Mouse (Mus musculus) MEL (cell line): Measurements from ENCODE around the gene Arhgap18. TPM values are rescaled to one million over a fixed set of nuclear protein-coding genes. Genes with fewer than 3 reads are reported as not detected.
A peak's percentile ranks its signal among the peaks of the same experiment; 100 is the strongest.

Experiments used
- DNase-seq: peaks from one replicate; pipeline ENCODE4 v3.0.0; 2011; ENCODE audit warnings: low read depth, low spot score
- H3K27ac ChIP-seq: 2 replicates; pipeline ENCODE4 v1.5.1; 2012; ENCODE audit warnings: low read depth, mild to moderate bottlenecking, control low read depth, low read length, moderate library complexity; ENCODE audit not compliant: control insufficient read depth
- H3K27me3 ChIP-seq, 2 experiments: fragments of 150-350 bp in 1 of 2; sonication (generic) in 1 of 2; 2 replicates each; pipeline ENCODE4 v1.6.1; 2012; ENCODE audit warnings: low read length in 2 of 2, mild to moderate bottlenecking in 2 of 2, improper control_type of control experiment in 1 of 2, moderate library complexity in 1 of 2; ENCODE audit not compliant: insufficient read depth in 2 of 2, control insufficient read depth in 1 of 2
- H3K36me3 ChIP-seq, 2 experiments: 2 replicates each; pipeline ENCODE4 v1.6.1; 2012 to 2014; ENCODE audit warnings: low read length in 2 of 2, improper control_type of control experiment in 1 of 2, inconsistent platforms in 1 of 2, mild to moderate bottlenecking in 1 of 2; ENCODE audit not compliant: insufficient read depth in 2 of 2, control insufficient read depth in 1 of 2
- H3K4me1 ChIP-seq, 2 experiments: fragments of 150-350 bp in 1 of 2; sonication (generic) in 1 of 2; 2 replicates each; pipeline ENCODE4 v1.6.1; 2012; ENCODE audit warnings: low read length in 2 of 2, improper control_type of control experiment in 1 of 2, mild to moderate bottlenecking in 1 of 2; ENCODE audit not compliant: insufficient read depth in 2 of 2, control insufficient read depth in 1 of 2
- H3K4me3 ChIP-seq, 2 experiments: fragments of 150-350 bp in 1 of 2; sonication (generic) in 1 of 2; 2 replicates each; pipeline ENCODE4 v1.5.1; 2012; ENCODE audit warnings: low read depth in 2 of 2, low read length in 2 of 2, mild to moderate bottlenecking in 2 of 2, moderate library complexity in 2 of 2, control low read depth in 1 of 2, improper control_type of control experiment in 1 of 2; ENCODE audit not compliant: control insufficient read depth in 1 of 2, insufficient read depth in 1 of 2
- H3K79me2 ChIP-seq: 2 replicates; pipeline ENCODE4 v1.6.1; 2012; ENCODE audit warnings: mild to moderate bottlenecking, low read length, moderate library complexity; ENCODE audit not compliant: control insufficient read depth, poor library complexity, insufficient read depth
- H3K9ac ChIP-seq: 2 replicates; pipeline ENCODE4 v1.6.1; 2012; ENCODE audit warnings: low read depth, mild to moderate bottlenecking, control low read depth, low read length, moderate library complexity; ENCODE audit not compliant: control insufficient read depth, poor library complexity, severe bottlenecking
- H3K9me3 ChIP-seq: fragments of 150-350 bp; sonication (generic); replicated peaks from 2 replicates; pipeline ENCODE4 v1.6.1; 2012; ENCODE audit warnings: mild to moderate bottlenecking, low read length, improper control_type of control experiment, moderate library complexity; ENCODE audit not compliant: insufficient read depth
- BHLHE40 ChIP-seq: IDR thresholded peaks from 2 replicates; pipeline ENCODE4 v1.6.1; 2012; ENCODE audit warnings: low read depth, mild to moderate bottlenecking, inconsistent platforms, low read length, improper control_type of control experiment, borderline replicate concordance
- CHD2 ChIP-seq: IDR thresholded peaks from 2 replicates; pipeline ENCODE4 v1.6.1; 2011; ENCODE audit warnings: low read length, improper control_type of control experiment
- CTCF ChIP-seq, 3 experiments: IDR thresholded peaks in 2 of 3; conservative IDR thresholded peaks in 1 of 3; 2 replicates each; pipeline ENCODE4 v1.5.1; 2011 to 2012; ENCODE audit warnings: low read length in 3 of 3, low read depth in 2 of 3, mild to moderate bottlenecking in 2 of 3, improper control_type of control experiment in 1 of 3, inconsistent platforms in 1 of 3, mixed read lengths in 1 of 3, moderate library complexity in 1 of 3; ENCODE audit not compliant: control insufficient read depth in 1 of 3, insufficient read depth in 1 of 3, poor library complexity in 1 of 3, severe bottlenecking in 1 of 3
- E2F4 ChIP-seq: IDR thresholded peaks from 2 replicates; pipeline ENCODE4 v1.6.1; 2011; ENCODE audit warnings: low read depth, low read length, improper control_type of control experiment, borderline replicate concordance
- ELF1 ChIP-seq: IDR thresholded peaks from 2 replicates; pipeline ENCODE4 v1.6.1; 2014; ENCODE audit warnings: low read depth, mild to moderate bottlenecking, inconsistent platforms, low read length, improper control_type of control experiment, moderate library complexity
- EP300 ChIP-seq, 2 experiments: IDR thresholded peaks; 2 replicates each; pipeline ENCODE4 v1.6.1; 2011; ENCODE audit warnings: improper control_type of control experiment in 2 of 2, low read length in 2 of 2, low read depth in 1 of 2, mild to moderate bottlenecking in 1 of 2
- ETS1 ChIP-seq: IDR thresholded peaks from 2 replicates; pipeline ENCODE4 v1.6.1; 2012; ENCODE audit warnings: low read depth, mild to moderate bottlenecking, inconsistent platforms, low read length, improper control_type of control experiment, moderate library complexity
- GABPA ChIP-seq: IDR thresholded peaks from 2 replicates; pipeline ENCODE4 v1.6.1; 2012; ENCODE audit warnings: low read depth, mild to moderate bottlenecking, inconsistent platforms, low read length, improper control_type of control experiment, moderate library complexity
- KAT2A ChIP-seq: conservative IDR thresholded peaks from 2 replicates; pipeline ENCODE4 v1.6.1; 2012; ENCODE audit warnings: low read depth, low read length, improper control_type of control experiment, inconsistent platforms
- MAFK ChIP-seq: IDR thresholded peaks from 2 replicates; pipeline ENCODE4 v1.6.1; 2011; ENCODE audit warnings: low read depth, mild to moderate bottlenecking, low read length, improper control_type of control experiment, borderline replicate concordance
- MAX ChIP-seq: IDR thresholded peaks from 2 replicates; pipeline ENCODE4 v1.6.1; 2011; ENCODE audit warnings: low read length, improper control_type of control experiment
- MAZ ChIP-seq: IDR thresholded peaks from 2 replicates; pipeline ENCODE4 v1.6.1; 2012; ENCODE audit warnings: low read depth, mild to moderate bottlenecking, inconsistent platforms, low read length, improper control_type of control experiment
- MEF2A ChIP-seq: IDR thresholded peaks from 2 replicates; pipeline ENCODE4 v1.6.1; 2014; ENCODE audit warnings: low read depth, mild to moderate bottlenecking, inconsistent platforms, low read length, improper control_type of control experiment; ENCODE audit not compliant: poor library complexity, insufficient replicate concordance, severe bottlenecking; ENCODE audit errors: extremely low read depth
- MXI1 ChIP-seq: IDR thresholded peaks from 2 replicates; pipeline ENCODE4 v1.6.1; 2011; ENCODE audit warnings: mild to moderate bottlenecking, low read depth, low read length, improper control_type of control experiment
- MYB ChIP-seq: IDR thresholded peaks from 2 replicates; pipeline ENCODE4 v1.6.1; 2011; ENCODE audit warnings: mild to moderate bottlenecking, low read depth, low read length, improper control_type of control experiment
- MYC ChIP-seq: IDR thresholded peaks from 2 replicates; pipeline ENCODE4 v1.6.1; 2011; ENCODE audit warnings: low read depth, mild to moderate bottlenecking, low read length, improper control_type of control experiment, moderate library complexity
- NELFE ChIP-seq: IDR thresholded peaks from 2 replicates; pipeline ENCODE4 v1.6.1; 2011; ENCODE audit warnings: low read depth, low read length, improper control_type of control experiment
- NRF1 ChIP-seq: IDR thresholded peaks from 2 replicates; pipeline ENCODE4 v1.6.1; 2014; ENCODE audit warnings: low read depth, mild to moderate bottlenecking, inconsistent platforms, low read length, improper control_type of control experiment, moderate library complexity; ENCODE audit not compliant: poor library complexity, insufficient read depth, severe bottlenecking
- POLR2A ChIP-seq, 2 experiments: IDR thresholded peaks; 2 replicates each; pipeline ENCODE4 v1.6.1; 2011 to 2012; ENCODE audit warnings: low read length in 2 of 2, mild to moderate bottlenecking in 2 of 2, control low read depth in 1 of 2, improper control_type of control experiment in 1 of 2, low read depth in 1 of 2, moderate library complexity in 1 of 2; ENCODE audit not compliant: control insufficient read depth in 1 of 2, insufficient read depth in 1 of 2, poor library complexity in 1 of 2
- POLR2AphosphoS2 ChIP-seq: IDR thresholded peaks from 2 replicates; pipeline ENCODE4 v1.6.1; 2011; ENCODE audit warnings: low read length, improper control_type of control experiment
- RAD21 ChIP-seq: IDR thresholded peaks from 2 replicates; pipeline ENCODE4 v1.6.1; 2011; ENCODE audit warnings: mild to moderate bottlenecking, low read depth, low read length, improper control_type of control experiment
- RCOR1 ChIP-seq: IDR thresholded peaks from 2 replicates; pipeline ENCODE4 v1.6.1; 2012; ENCODE audit warnings: low read depth, mild to moderate bottlenecking, inconsistent platforms, low read length, improper control_type of control experiment
- SIN3A ChIP-seq: IDR thresholded peaks from 2 replicates; pipeline ENCODE4 v1.6.1; 2012; ENCODE audit warnings: low read length, improper control_type of control experiment, inconsistent platforms
- SMC3 ChIP-seq: IDR thresholded peaks from 2 replicates; pipeline ENCODE4 v1.6.1; 2011; ENCODE audit warnings: low read depth, low read length, improper control_type of control experiment
- TBP ChIP-seq: IDR thresholded peaks from 2 replicates; pipeline ENCODE4 v1.8.0; 2011; ENCODE audit warnings: low read depth, low read length, improper control_type of control experiment
- UBTF ChIP-seq: IDR thresholded peaks from 2 replicates; pipeline ENCODE4 v1.6.1; 2012; ENCODE audit warnings: low read depth, mild to moderate bottlenecking, inconsistent platforms, low read length, improper control_type of control experiment, moderate library complexity, borderline replicate concordance; ENCODE audit not compliant: insufficient read depth
- USF1 ChIP-seq: IDR thresholded peaks from 2 replicates; pipeline ENCODE4 v1.6.1; 2014; ENCODE audit warnings: low read depth, mild to moderate bottlenecking, inconsistent platforms, low read length, improper control_type of control experiment, moderate library complexity
- ZC3H11A ChIP-seq: IDR thresholded peaks from 2 replicates; pipeline ENCODE4 v1.6.1; 2012; ENCODE audit warnings: low read depth, mild to moderate bottlenecking, inconsistent platforms, low read length, improper control_type of control experiment
- ZNF384 ChIP-seq: IDR thresholded peaks from 2 replicates; pipeline ENCODE4 v1.6.1; 2012; ENCODE audit warnings: low read depth, mild to moderate bottlenecking, inconsistent platforms, low read length, improper control_type of control experiment
- polyA plus RNA-seq, 2 experiments: library from polyadenylated mRNA; stranded (reverse) in 1 of 2; unstranded in 1 of 2; fragments of >175 nt in 1 of 2; fragments of >200 nt in 1 of 2; gene quantifications; 2 replicates each; pipeline versions ENCODE4 v1.2.1 to v1.2.4; 2012; ENCODE audit warnings: low replicate concordance in 2 of 2, low read depth in 1 of 2; ENCODE audit not compliant: insufficient read length in 2 of 2, insufficient read depth in 1 of 2, missing spikeins in 1 of 2
- total RNA-seq: library from RNA; depleted of rRNA; stranded (reverse); fragments of 300-350 nt; gene quantifications from 2 replicates; pipeline ENCODE4 v1.2.3, GENCODE M21; 2012

Gene Arhgap18
- total and polyA plus RNA-seq, 3 experiments, result 3.4 to 4.4 TPM; not detected in 1

DNA sequence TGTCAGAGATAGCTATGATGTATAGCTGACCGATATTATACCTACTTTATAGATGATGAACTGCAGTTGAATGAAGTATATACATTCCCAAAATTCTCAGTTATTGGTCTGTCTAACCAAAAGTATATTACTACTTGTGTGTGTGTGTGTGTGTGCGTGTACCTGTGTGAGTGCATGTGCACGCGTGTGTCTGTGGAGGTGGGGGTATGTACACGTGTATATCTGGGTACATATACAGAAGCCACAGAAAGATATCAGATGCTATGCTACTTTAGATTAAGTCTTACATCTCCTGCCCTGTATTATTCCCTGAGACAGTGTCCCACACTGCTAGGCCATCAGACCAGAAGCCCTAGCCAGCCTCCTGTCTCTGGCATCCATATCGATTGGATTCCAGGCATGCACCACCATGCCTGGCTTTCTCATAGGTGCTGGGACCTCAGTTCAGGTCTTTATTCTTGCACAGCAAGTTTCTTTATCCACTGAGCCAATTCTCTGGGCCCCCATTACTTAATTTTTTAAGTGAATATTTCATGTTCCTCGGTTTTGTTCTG is 42.7 kb upstream of the Arhgap18 start:
- TF ChIP-seq USF1 (no peak), MYC (no peak), ZC3H11A (no peak), MAZ (no peak), RCOR1 (no peak), E2F4 (no peak)
- H3K9ac ChIP-seq, result no peak overlapping the region
- no peak overlapping the region for H3K27ac ChIP-seq
- DNase-seq, result no peak
- no peaks in the 10 kb centered on the region for H3K9me3 ChIP-seq
- H3K79me2 ChIP-seq, result no peaks in the 10 kb centered on the region
- H3K36me3 ChIP-seq, result no peaks in the 10 kb centered on the region
- H3K27me3 ChIP-seq, result no peaks in the 10 kb centered on the region
- H3K4me3 ChIP-seq, result no peak overlapping the region
- no peaks in the 10 kb centered on the region for H3K4me1 ChIP-seq

DNA sequence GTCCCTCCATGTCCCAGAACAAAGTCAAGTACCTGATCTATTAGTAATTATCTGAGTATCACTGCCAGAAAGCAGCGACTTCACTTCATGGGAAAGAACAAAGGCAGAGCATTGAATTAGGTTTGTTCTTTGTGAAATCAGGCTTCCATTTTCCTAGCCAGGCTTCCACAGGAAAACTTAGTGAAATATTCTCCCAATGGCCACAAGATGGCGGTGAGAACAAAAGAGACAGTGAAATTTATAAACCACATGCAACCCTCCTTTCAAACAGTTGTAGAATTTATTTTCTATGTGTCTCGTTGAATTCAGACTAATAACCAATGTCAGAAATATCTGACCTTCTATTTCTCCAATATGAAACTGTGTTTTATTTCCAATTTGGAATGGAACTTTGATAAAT is 42.2 kb upstream of the Arhgap18 start:
- Histone ChIP-seq H3K36me3 (no peaks in the 10 kb centered on the region), H3K9me3 (no peaks in the 10 kb centered on the region), H3K27me3 (no peaks in the 10 kb centered on the region), H3K27ac (no peak overlapping the region), H3K79me2 (no peaks in the 10 kb centered on the region), H3K4me3 (no peak overlapping the region), H3K4me1 (no peaks in the 10 kb centered on the region), H3K9ac (no peak overlapping the region)
- TF ChIP-seq MYC (0 out of 2 replicates have a peak, but pooled peaks have one; percentile 61), POLR2AphosphoS2 (no peak), ELF1 (no peak), ETS1 (no peak), SIN3A (peak; percentile 56; the same call in 1 of the 2 replicates), NELFE (no peak), NRF1 (no peak), ZNF384 (peak; percentile 51; the same call in 1 of the 2 replicates), MEF2A (no peak), CTCF (IDR thresholded peaks at IDR 0.05 in 2 of 3, conservative IDR thresholded peaks at IDR 0.05 in 1 of 3; ENCODE audit: control insufficient read depth in 1 of 3, insufficient read depth in 1 of 3, low read depth in 2 of 3, low read length in 3 of 3, poor library complexity in 1 of 3, severe bottlenecking in 1 of 3) (peak in 2 of 3 experiments; percentile 57 to 94; a peak in 4 of 6 replicates), RAD21 (peak; percentile 99), MAFK (no peak), TBP (no peak), POLR2A (IDR thresholded peaks at IDR 0.05; ENCODE audit: control insufficient read depth in 1 of 2, insufficient read depth in 1 of 2, low read depth in 1 of 2, low read length in 2 of 2, poor library complexity in 1 of 2) (no peak), KAT2A (no peak), UBTF (no peak), SMC3 (peak; percentile 99), CHD2 (no peak), GABPA (no peak), ZC3H11A (peak; percentile 98), USF1 (no peak), MAX (no peak), MYB (no peak), EP300 (IDR thresholded peaks at IDR 0.05; ENCODE audit: low read depth in 1 of 2, low read length in 2 of 2) (no peak), MXI1 (0 out of 2 replicates have a peak, but pooled peaks have one; percentile 15), BHLHE40 (no peak)
- TF ChIP-seq, all 39 proteins: peak for 8
- peak; percentile 72 for DNase-seq
